Mouse (Mus musculus) limb, embryonic 14.5 days (tissue): ENCODE measurements at regions not wholly inside any gene's neighbourhood (a gene's known extent, or its start where the extent isn't known, plus 50 kb on each side); places are given as distances from the start of the nearest gene placed in this dataset.

Source experiments
- ATAC-seq: fragments of 200-750 bp; cut with Nextera tagmentation; 2 replicates; pipeline ENCODE4 v1.8.0; 2017; ENCODE audit warnings: low read depth, moderate number of reproducible peaks, moderate TSS enrichment; ENCODE audit not compliant: low FRiP score
- DNase-seq: peaks from one replicate; pipeline ENCODE4 v3.0.0-alpha.2; 2015; ENCODE audit warnings: low spot score
- H3K27ac ChIP-seq: fragments of 300-500 bp; sonication (generic); replicated peaks from 2 replicates; pipeline ENCODE4 v1.5.1; 2014; ENCODE audit warnings: low read depth, mild to moderate bottlenecking, low read length, moderate library complexity, mixed read lengths
- H3K27me3 ChIP-seq: fragments of 300-500 bp; sonication (generic); 2 replicates; pipeline ENCODE4 v1.6.1; 2014; ENCODE audit warnings: low read length, mixed read lengths; ENCODE audit not compliant: control insufficient read depth, insufficient read depth
- H3K36me3 ChIP-seq: fragments of 300-500 bp; sonication (generic); 2 replicates; pipeline ENCODE4 v1.6.1; 2014; ENCODE audit warnings: mild to moderate bottlenecking, low read length, moderate library complexity, mixed read lengths; ENCODE audit not compliant: control insufficient read depth, insufficient read depth
- H3K4me1 ChIP-seq: fragments of 300-500 bp; sonication (generic); 2 replicates; pipeline ENCODE4 v1.6.1; 2014; ENCODE audit warnings: antibody characterized with exemption, low read length, mixed read lengths; ENCODE audit not compliant: control insufficient read depth, insufficient read depth
- H3K4me2 ChIP-seq: fragments of 300-500 bp; sonication (generic); replicated peaks from 2 replicates; pipeline ENCODE4 v1.6.1; 2014; ENCODE audit warnings: low read depth, mild to moderate bottlenecking, low read length, moderate library complexity; ENCODE audit not compliant: severe bottlenecking
- H3K4me3 ChIP-seq: fragments of 300-500 bp; sonication (generic); replicated peaks from 2 replicates; pipeline ENCODE4 v1.5.1; 2014; ENCODE audit warnings: low read length
- H3K9ac ChIP-seq: fragments of 300-500 bp; sonication (generic); 2 replicates; pipeline ENCODE4 v1.6.1; 2014; ENCODE audit warnings: mild to moderate bottlenecking, low read depth, low read length, moderate library complexity; ENCODE audit not compliant: severe bottlenecking
- H3K9me3 ChIP-seq: fragments of 300-500 bp; sonication (generic); 2 replicates; pipeline ENCODE4 v1.6.1; 2016; ENCODE audit warnings: low read length; ENCODE audit not compliant: control insufficient read depth
- POLR2A ChIP-seq: fragments of 200-500 bp; IDR thresholded peaks from 2 replicates; pipeline ENCODE4 v1.8.0; 2012; ENCODE audit warnings: inconsistent platforms, mild to moderate bottlenecking, moderate library complexity, borderline replicate concordance; ENCODE audit not compliant: insufficient read depth, insufficient read length; ENCODE audit errors: extremely low read depth
- WGBS: fragments of 180-500 bp; shearing (Covaris S2); extraction: QIAGEN DNeasy Blood & Tissue Kit; methylation state at CpG from one replicate; pipeline ENCODE4 v1.1.7; 2014; 5-methylcytosine and 5-hydroxymethylcytosine counted together

GRCm38 (mm10) chr8:107851236-107852043, 91.0 kb upstream of the Zfhx3 start:
- WGBS, result 26% methylated on average over 17 of the region's 17 CpGs
- H3K9ac ChIP-seq, result no peak overlapping the region
- H3K27ac ChIP-seq, result peak overlapping the region; percentile 77
- no peak for TF ChIP-seq POLR2A
- ATAC-seq (peak; percentile 34; the same call in 1 of the 2 replicates), DNase-seq (peak; percentile 63)
- H3K27me3 ChIP-seq, result no peaks in the 10 kb centered on the region
- H3K4me2 ChIP-seq, result peak overlapping the region; percentile 32
- H3K9me3 ChIP-seq, result no peaks in the 10 kb centered on the region
- H3K36me3 ChIP-seq, result no peaks in the 10 kb centered on the region
- H3K4me3 ChIP-seq, result no peak overlapping the region
- H3K4me1 ChIP-seq, result peaks cover 20% of the 10 kb centered on the region

- DNase-seq, result no peak
- Histone ChIP-seq H3K9me3 (no peaks in the 10 kb centered on the region), H3K9ac (no peak overlapping the region), H3K4me2 (no peak overlapping the region), H3K4me3 (no peak overlapping the region), H3K27me3 (no peaks in the 10 kb centered on the region), H3K27ac (no peak overlapping the region), H3K36me3 (no peaks in the 10 kb centered on the region), H3K4me1 (peaks cover 8% of the 10 kb centered on the region)
- TF ChIP-seq POLR2A, result no peak
- 85% methylated on average over 4 of the region's 4 CpGs for WGBS
- no peak for ATAC-seq
These were observed 82.7 kb upstream of the Zfhx3 start for GRCm38 (mm10) chr8:107859770-107860169.

- WGBS, result 60% methylated on average over 4 of the region's 4 CpGs
- no peak overlapping the region for H3K4me2 ChIP-seq
- DNase-seq (no peak), ATAC-seq (no peak)
- no peak overlapping the region for H3K27ac ChIP-seq
- H3K9ac ChIP-seq, result no peak overlapping the region
- no peaks in the 10 kb centered on the region for H3K27me3 ChIP-seq
- H3K4me3 ChIP-seq, result no peak overlapping the region
- peaks cover 11% of the 10 kb centered on the region for H3K4me1 ChIP-seq
- TF ChIP-seq POLR2A, result no peak
- H3K36me3 ChIP-seq, result no peaks in the 10 kb centered on the region
- H3K9me3 ChIP-seq, result no peaks in the 10 kb centered on the region
These were observed 82.2 kb upstream of the Zfhx3 start for GRCm38 (mm10) chr8:107860251-107860650.

GRCm38 (mm10) chr8:107864802-107865651, 77.4 kb upstream of the Zfhx3 start:
- TF ChIP-seq POLR2A, result no peak
- H3K9me3 ChIP-seq, result no peaks in the 10 kb centered on the region
- H3K4me1 ChIP-seq, result peaks cover 21% of the 10 kb centered on the region
- ATAC-seq (peak; percentile 74), DNase-seq (peak; percentile 55)
- no peak overlapping the region for H3K4me3 ChIP-seq
- H3K9ac ChIP-seq, result no peak overlapping the region
- H3K27me3 ChIP-seq, result no peaks in the 10 kb centered on the region
- peak overlapping the region; percentile 28; the same call in 1 of the 2 replicates for H3K27ac ChIP-seq
- H3K36me3 ChIP-seq, result no peaks in the 10 kb centered on the region
- 13% methylated on average over 14 of the region's 14 CpGs for WGBS
- H3K4me2 ChIP-seq, result peak overlapping the region; percentile 32

GRCm38 (mm10) chr8:107865744-107866143, 76.7 kb upstream of the Zfhx3 start:
- no peak overlapping the region for H3K4me3 ChIP-seq
- peak; percentile 22 for DNase-seq
- no peak overlapping the region for H3K27ac ChIP-seq
- H3K27me3 ChIP-seq, result no peaks in the 10 kb centered on the region
- no peak overlapping the region for H3K4me2 ChIP-seq
- H3K9me3 ChIP-seq, result no peaks in the 10 kb centered on the region
- 8% methylated on average over 4 of the region's 4 CpGs for WGBS
- peaks cover 21% of the 10 kb centered on the region for H3K4me1 ChIP-seq
- ATAC-seq, result no peak
- no peak for TF ChIP-seq POLR2A
- no peaks in the 10 kb centered on the region for H3K36me3 ChIP-seq
- H3K9ac ChIP-seq, result no peak overlapping the region
